Mouse (Mus musculus) adrenal gland, adult 2 months (tissue): ENCODE data around the gene Pou2f2. TPM values are rescaled to one million over a fixed set of nuclear protein-coding genes. Genes with fewer than 3 reads are reported as not detected.
A peak's percentile ranks its signal among the peaks of the same experiment; 100 is the strongest.

Experiments used
- DNase-seq: peaks from one replicate; pipeline ENCODE4 v3.0.0; 2021
- long read RNA-seq: library from polyadenylated mRNA; stranded (forward); transcript quantifications from one replicate; pipeline ENCODE4 v2.0.0, GENCODE M21; 2021
- polyA plus RNA-seq: library from polyadenylated mRNA; depleted of rRNA; stranded (reverse); fragments of >200 nt; gene quantifications from 2 replicates; pipeline ENCODE4 v1.2.3, GENCODE M21; 2012; rRNA removed
- total RNA-seq, 2 experiments: library from RNA; stranded (reverse); gene quantifications; 2 replicates each; pipeline ENCODE4 v1.2.3; 2021

Pou2f2 gene
- under 1 TPM; 0.46 to 0.90 TPM for total RNA-seq
- polyA plus RNA-seq: 2.7 and 3.2 TPM in 2 replicates
- long read RNA-seq, partial matches to known transcripts: 0 of 1 reads
- long read RNA-seq, other reads (novel, unspliced or antisense): 1 of 1 reads

GRCm38 (mm10) chr7:25179606-25180161 lies at the start of gene Pou2f2:
Pou2f2 (minus strand) TSS chr7:25179726.
- DNase-seq: peak; percentile 85

- DNase-seq: no peak
These were observed 48.2 kb upstream of the Pou2f2 start for GRCm38 (mm10) chr7:25227523-25228300.

GRCm38 (mm10) chr7:25222275-25222967 lies 42.9 kb upstream of the Pou2f2 start:
- DNase-seq: no peak

GRCm38 (mm10) chr7:25221102-25221883 lies 41.8 kb upstream of the Pou2f2 start, which contains the start of gene Zfp526:
Zfp526 (plus strand) TSS chr7:25221425.
- peak; percentile 99 for DNase-seq

GRCm38 (mm10) chr7:25220457-25221101 lies 41.1 kb upstream of the Pou2f2 start, which contains the start of gene Dedd2:
Dedd2 (minus strand) TSS chr7:25220615.
- DNase-seq: peak; percentile 68

GRCm38 (mm10) chr7:25219756-25220456 lies 40.4 kb upstream of the Pou2f2 start:
- DNase-seq: peak; percentile 98

- DNase-seq: no peak
These were observed 39.9 kb upstream of the Pou2f2 start for GRCm38 (mm10) chr7:25219416-25219750.

GRCm38 (mm10) chr7:25218705-25219415 lies 39.3 kb upstream of the Pou2f2 start:
- peak; percentile 69 for DNase-seq

- DNase-seq: no peak
These were observed 38.3 kb upstream of the Pou2f2 start for GRCm38 (mm10) chr7:25217653-25218395.

GRCm38 (mm10) chr7:25214172-25214571 lies 34.6 kb upstream of the Pou2f2 start:
- DNase-seq: no peak

- no peak for DNase-seq
These were observed 33.6 kb upstream of the Pou2f2 start for GRCm38 (mm10) chr7:25213099-25213498.

- no peak for DNase-seq
These were observed 31.0 kb upstream of the Pou2f2 start for GRCm38 (mm10) chr7:25210482-25210881.

GRCm38 (mm10) chr7:25209161-25209622 lies 29.7 kb upstream of the Pou2f2 start:
- DNase-seq: no peak

GRCm38 (mm10) chr7:25206094-25206830 lies 26.7 kb upstream of the Pou2f2 start:
- DNase-seq: no peak

GRCm38 (mm10) chr7:25205355-25206093 lies 26.0 kb upstream of the Pou2f2 start:
- DNase-seq: no peak

- DNase-seq: no peak
These were observed 24.1 kb upstream of the Pou2f2 start for GRCm38 (mm10) chr7:25203624-25204023.

GRCm38 (mm10) chr7:25197384-25198018 lies 18.0 kb upstream of the Pou2f2 start:
- no peak for DNase-seq
